Comparison of ENCODE assay signal across 14 mouse cellular contexts in the genomic region with DNA sequence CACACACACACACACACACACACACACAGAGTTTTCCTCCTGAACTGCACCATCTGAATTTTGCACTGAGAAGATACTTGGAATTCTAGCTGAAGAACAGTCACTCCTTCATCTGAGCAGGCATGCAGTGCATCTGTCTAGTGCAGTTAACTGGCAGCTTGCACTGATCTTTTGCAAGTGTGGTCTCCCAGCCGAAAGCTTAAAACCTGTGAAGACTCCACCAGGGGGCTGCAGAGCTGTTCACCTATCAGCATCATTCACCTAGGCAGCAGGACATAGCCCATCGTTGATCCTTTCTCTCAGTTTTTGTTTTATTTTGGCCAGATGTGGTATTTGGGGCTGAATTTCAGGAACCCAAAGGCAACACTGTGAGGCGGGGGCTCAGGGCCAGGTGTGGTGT. TPM values are rescaled to one million over a fixed set of nuclear protein-coding genes. Genes with fewer than 3 reads are reported as not detected.
DNase-seq lines count a peak whose midpoint lies in the region; ATAC-seq and TF ChIP-seq lines count a peak whose summit lies in the region.
"Had no signal": no experiment of that assay in that cellular context is flagged by ENCODE, and none has a peak within 500 bp of the region (broad histone marks: within the 10 kb centered on the region; RNA-seq: fewer than 3 reads in every experiment).

No protein-coding gene starts in this region.

- TF ChIP-seq CTCF in ES-Bruce4 (IDR thresholded peaks at IDR 0.05; ENCODE audit: low read depth, low read length), result peak; percentile 14

- no peak overlapping the region for H3K4me2 ChIP-seq in hindbrain, embryonic 11.5 days (replicated peaks; ENCODE audit: low read depth, low read length)
- no peak overlapping the region for H3K4me2 ChIP-seq in forebrain, embryonic 11.5 days (ENCODE audit: low read depth, low read length, severe bottlenecking)
- no peak overlapping the region for H3K4me2 ChIP-seq in limb, embryonic 11.5 days (ENCODE audit: low read depth, severe bottlenecking)
- no peak overlapping the region for H3K4me2 ChIP-seq in heart, embryonic 11.5 days
- no peak overlapping the region for H3K4me2 ChIP-seq in liver, embryonic 12.5 days
- H3K4me2 ChIP-seq: heart, embryonic 15.5 days; limb, embryonic 13.5 days had no signal

- TF ChIP-seq EP300 in ES-Bruce4 (IDR thresholded peaks at IDR 0.05; ENCODE audit: insufficient read depth, low read depth, low read length), result no peak

- H3K4me3 ChIP-seq in hindbrain, embryonic 10.5 days, result no peak overlapping the region
- no peak overlapping the region for H3K4me3 ChIP-seq in hindbrain, embryonic 11.5 days (ENCODE audit: low read depth, low read length)
- no peak overlapping the region for H3K4me3 ChIP-seq in ES-Bruce4 (ENCODE audit: low read depth, low read length)
- H3K4me3 ChIP-seq in forebrain, embryonic 11.5 days (ENCODE audit: low read depth, low read length), result no peak overlapping the region
- H3K4me3 ChIP-seq in limb, embryonic 11.5 days (ENCODE audit: low read depth, low read length), result no peak overlapping the region
- H3K4me3 ChIP-seq in heart, embryonic 11.5 days (ENCODE audit: low read depth, low read length), result no peak overlapping the region
- H3K4me3 ChIP-seq in liver, embryonic 12.5 days, result no peak overlapping the region
- H3K4me3 ChIP-seq: heart, embryonic 15.5 days; limb, embryonic 13.5 days had no signal

- no peaks in the 10 kb centered on the region for H3K27me3 ChIP-seq in hindbrain, embryonic 10.5 days (ENCODE audit: insufficient read depth, poor library complexity, severe bottlenecking)
- no peaks in the 10 kb centered on the region for H3K27me3 ChIP-seq in hindbrain, embryonic 11.5 days (ENCODE audit: control insufficient read depth, insufficient read depth, low read length)
- H3K27me3 ChIP-seq in ES-Bruce4 (ENCODE audit: control insufficient read depth, insufficient read depth, low read length, poor library complexity, severe bottlenecking), result no peaks in the 10 kb centered on the region
- H3K27me3 ChIP-seq in forebrain, embryonic 11.5 days (ENCODE audit: control insufficient read depth, insufficient read depth, low read length), result no peaks in the 10 kb centered on the region
- no peaks in the 10 kb centered on the region for H3K27me3 ChIP-seq in limb, embryonic 11.5 days (ENCODE audit: control insufficient read depth, insufficient read depth, low read length)
- no peaks in the 10 kb centered on the region for H3K27me3 ChIP-seq in heart, embryonic 11.5 days (ENCODE audit: control insufficient read depth, insufficient read depth, low read length)
- H3K27me3 ChIP-seq in liver, embryonic 12.5 days (replicated peaks), result no peaks in the 10 kb centered on the region
- H3K27me3 ChIP-seq: heart, embryonic 15.5 days; limb, embryonic 13.5 days had no signal

- no peak for TF ChIP-seq POLR2A in ES-Bruce4 (IDR thresholded peaks at IDR 0.05; ENCODE audit: insufficient read depth, low read length)

- peaks cover 86% of the 10 kb centered on the region for H3K36me3 ChIP-seq in hindbrain, embryonic 10.5 days
- H3K36me3 ChIP-seq in hindbrain, embryonic 11.5 days (ENCODE audit: control insufficient read depth, insufficient read depth, low read length), result 0 out of 2 replicates have a peak, but pooled peaks cover 2% of the 10 kb centered on the region
- H3K36me3 ChIP-seq in ES-Bruce4 (ENCODE audit: control insufficient read depth, insufficient read depth, low read length, poor library complexity, severe bottlenecking), result no peaks in the 10 kb centered on the region
- no peaks in the 10 kb centered on the region for H3K36me3 ChIP-seq in forebrain, embryonic 11.5 days (ENCODE audit: control insufficient read depth, insufficient read depth, low read length)
- H3K36me3 ChIP-seq in limb, embryonic 11.5 days (ENCODE audit: control insufficient read depth, insufficient read depth, low read length), result no peaks in the 10 kb centered on the region
- H3K36me3 ChIP-seq in heart, embryonic 11.5 days (ENCODE audit: control insufficient read depth, insufficient read depth, low read length), result no peaks in the 10 kb centered on the region
- H3K36me3 ChIP-seq in liver, embryonic 12.5 days, result no peaks in the 10 kb centered on the region
- H3K36me3 ChIP-seq: heart, embryonic 15.5 days had no signal

- no peak for ATAC-seq in hindbrain, embryonic 11.5 days (ENCODE audit: low FRiP score)
- ATAC-seq in forebrain, embryonic 11.5 days (replicated peaks; ENCODE audit: low FRiP score), result no peak
- no peak for ATAC-seq in limb, embryonic 11.5 days (ENCODE audit: insufficient number of reproducible peaks, low FRiP score, low TSS enrichment, low read depth)
- ATAC-seq in heart, embryonic 11.5 days (replicated peaks; ENCODE audit: insufficient number of reproducible peaks, low FRiP score, low TSS enrichment), result no peak
- ATAC-seq in liver, embryonic 12.5 days, result no peak

- no peak for DNase-seq in hindbrain, embryonic 10.5 days (ENCODE audit: low spot score)
- DNase-seq in hindbrain, embryonic 11.5 days (ENCODE audit: low spot score), result no peak
- no peak for DNase-seq in forebrain, embryonic 11.5 days (ENCODE audit: low spot score)
- DNase-seq in limb, embryonic 11.5 days (ENCODE audit: low spot score), result peak; percentile 32
- DNase-seq in thymus, postnatal 25 days, result no peak
- DNase-seq: cerebellum, adult 2 months; gastrocnemius, postnatal 25 days; layer of hippocampus, adult 9-11 months; thymus, postnatal 14 days had no signal

- peaks cover 60% of the 10 kb centered on the region for H3K4me1 ChIP-seq in hindbrain, embryonic 10.5 days (replicated peaks)
- peaks cover 12% of the 10 kb centered on the region for H3K4me1 ChIP-seq in hindbrain, embryonic 11.5 days (replicated peaks; ENCODE audit: control insufficient read depth, insufficient read depth, low read length)
- H3K4me1 ChIP-seq in ES-Bruce4 (ENCODE audit: control insufficient read depth, insufficient read depth, low read length), result no peaks in the 10 kb centered on the region
- peaks cover 30% of the 10 kb centered on the region for H3K4me1 ChIP-seq in forebrain, embryonic 11.5 days (replicated peaks; ENCODE audit: control insufficient read depth, insufficient read depth, low read length)
- H3K4me1 ChIP-seq in limb, embryonic 11.5 days (ENCODE audit: control insufficient read depth, insufficient read depth, low read length), result peaks cover 19% of the 10 kb centered on the region
- H3K4me1 ChIP-seq in heart, embryonic 11.5 days (ENCODE audit: control insufficient read depth, insufficient read depth, low read length), result peaks cover 11% of the 10 kb centered on the region; the same call in 1 of the 2 replicates
- H3K4me1 ChIP-seq in liver, embryonic 12.5 days, result no peaks in the 10 kb centered on the region

- H3K9me3 ChIP-seq in hindbrain, embryonic 10.5 days, result no peaks in the 10 kb centered on the region
- H3K9me3 ChIP-seq in hindbrain, embryonic 11.5 days (ENCODE audit: control insufficient read depth, low read length), result no peaks in the 10 kb centered on the region
- H3K9me3 ChIP-seq in ES-Bruce4 (replicated peaks; ENCODE audit: control insufficient read depth, insufficient read depth, low read length, poor library complexity, severe bottlenecking), result no peaks in the 10 kb centered on the region
- H3K9me3 ChIP-seq in forebrain, embryonic 11.5 days (ENCODE audit: control insufficient read depth, low read length), result no peaks in the 10 kb centered on the region
- H3K9me3 ChIP-seq in limb, embryonic 11.5 days (ENCODE audit: control insufficient read depth, low read length), result no peaks in the 10 kb centered on the region
- no peaks in the 10 kb centered on the region for H3K9me3 ChIP-seq in heart, embryonic 11.5 days (replicated peaks; ENCODE audit: control insufficient read depth, low read length)
- no peaks in the 10 kb centered on the region for H3K9me3 ChIP-seq in liver, embryonic 12.5 days (replicated peaks)
- H3K9me3 ChIP-seq: heart, embryonic 15.5 days; limb, embryonic 13.5 days had no signal

- 75% methylated on average over 3 of the region's 3 CpGs for WGBS in hindbrain, embryonic 10.5 days
- 79% methylated on average over 3 of the region's 3 CpGs for WGBS in hindbrain, embryonic 11.5 days
- WGBS in forebrain, embryonic 11.5 days, result 72% methylated on average over 3 of the region's 3 CpGs
- WGBS in limb, embryonic 11.5 days, result 63% methylated on average over 3 of the region's 3 CpGs
- WGBS in heart, embryonic 11.5 days (ENCODE audit: insufficient replicate concordance), result 79% methylated on average over 3 of the region's 3 CpGs
- WGBS in liver, embryonic 12.5 days (ENCODE audit: insufficient replicate concordance), result 60% methylated on average over 3 of the region's 3 CpGs

- H3K27ac ChIP-seq in hindbrain, embryonic 10.5 days, result peak overlapping the region; percentile 69
- no peak overlapping the region for H3K27ac ChIP-seq in hindbrain, embryonic 11.5 days (ENCODE audit: low read depth, low read length)
- no peak overlapping the region for H3K27ac ChIP-seq in ES-Bruce4 (ENCODE audit: insufficient read depth, low read length)
- peak overlapping the region; percentile 90 for H3K27ac ChIP-seq in forebrain, embryonic 11.5 days (ENCODE audit: low read depth, low read length)
- no peak overlapping the region for H3K27ac ChIP-seq in limb, embryonic 11.5 days (replicated peaks; ENCODE audit: low read depth, low read length)
- no peak overlapping the region for H3K27ac ChIP-seq in heart, embryonic 11.5 days (ENCODE audit: low read depth, low read length)
- no peak overlapping the region for H3K27ac ChIP-seq in liver, embryonic 12.5 days
- H3K27ac ChIP-seq: heart, embryonic 15.5 days; limb, embryonic 13.5 days had no signal

- no peak overlapping the region for H3K9ac ChIP-seq in hindbrain, embryonic 11.5 days (ENCODE audit: low read depth, low read length)
- H3K9ac ChIP-seq in ES-Bruce4 (ENCODE audit: low read depth, poor library complexity, severe bottlenecking), result no peak overlapping the region
- peak overlapping the region; percentile 37; the same call in 1 of the 2 replicates for H3K9ac ChIP-seq in forebrain, embryonic 11.5 days (ENCODE audit: low read length)
- H3K9ac ChIP-seq in limb, embryonic 11.5 days (ENCODE audit: low read length), result no peak overlapping the region
- H3K9ac ChIP-seq in heart, embryonic 11.5 days (ENCODE audit: low read depth, low read length), result no peak overlapping the region
- H3K9ac ChIP-seq in liver, embryonic 12.5 days, result no peak overlapping the region
- H3K9ac ChIP-seq: heart, embryonic 15.5 days; limb, embryonic 13.5 days had no signal

RNA-seq across cellular contexts. Expression of a gene that starts 15.7 kb away (rescaled TPM):
- 743 and 1,096 TPM in 2 replicates for polyA plus RNA-seq in hindbrain, embryonic 10.5 days (2016; fragmentation: Nextera tagmentation; extraction: Ambion mirVana)
- 1,051 and 1,521 TPM in 2 replicates for polyA plus RNA-seq in hindbrain, embryonic 11.5 days (2014; fragmentation: Nextera tagmentation; extraction: Ambion mirVana)
- 45.8 and 47.9 TPM in 2 replicates for polyA plus RNA-seq in ES-Bruce4 (2011; ENCODE audit: insufficient read depth, insufficient read length, low read depth, missing spikeins)
- polyA plus RNA-seq in forebrain, embryonic 11.5 days (2014; fragmentation: Nextera tagmentation; extraction: Ambion mirVana), result 823 and 854 TPM in 2 replicates
- polyA plus RNA-seq in limb, embryonic 11.5 days (2014; fragmentation: Nextera tagmentation; extraction: Ambion mirVana), result 63.2 and 72.0 TPM in 2 replicates
- 128 and 193 TPM in 2 replicates for polyA plus RNA-seq in heart, embryonic 11.5 days (2014; fragmentation: Nextera tagmentation; extraction: Ambion mirVana)
- 11.2 and 12.7 TPM in 2 replicates for polyA plus RNA-seq in liver, embryonic 12.5 days (2016; fragmentation: Nextera tagmentation; extraction: Ambion mirVana)

Comparison
In these comparisons a context has a peak if more than half of its experiments do, and no peak if none do; other contexts are left out.
1. H3K27ac ChIP-seq: peak in hindbrain, embryonic 10.5 days (single experiment) and forebrain, embryonic 11.5 days (single experiment); none in hindbrain, embryonic 11.5 days (single experiment), ES-Bruce4 (single experiment), limb, embryonic 11.5 days (single experiment), heart, embryonic 11.5 days (single experiment) and liver, embryonic 12.5 days (single experiment).